Mouse (Mus musculus): ENCODE measurements around the gene Slc25a36. TPM values are rescaled to one million over a fixed set of nuclear protein-coding genes. Genes with fewer than 3 reads are reported as not detected.

Gene Slc25a36
- polyA plus RNA-seq, 1 experiment from 2014 or later = 78.2 TPM

GRCm38 (mm10) chr9:97143416-97143815, 32.5 kb upstream of the Slc25a36 start:
- no peak for ATAC-seq (ENCODE audit: insufficient number of reproducible peaks, insufficient read depth, low FRiP score, low read depth)
- peaks cover 21 to 39% of the 10 kb centered on the region in 2 experiments for H3K4me1 ChIP-seq (ENCODE audit: control insufficient read depth in 2 of 2, insufficient read depth in 2 of 2, low read length in 2 of 2)
- no peaks in the 10 kb centered on the region for H3K27me3 ChIP-seq (ENCODE audit: control insufficient read depth, insufficient read depth, low read length)
- H3K27ac ChIP-seq (replicated peaks in 1 of 2; ENCODE audit: control insufficient read depth in 1 of 2, insufficient read depth in 1 of 2, low read depth in 2 of 2, low read length in 2 of 2) = no peak overlapping the region
- no peak overlapping the region for H3K4me2 ChIP-seq (ENCODE audit: low read length)
- WGBS = 90% methylated on average over 5 of the region's 5 CpGs
- H3K4me3 ChIP-seq (ENCODE audit: control insufficient read depth in 1 of 2, insufficient read depth in 1 of 2, low read depth in 1 of 2, low read length in 2 of 2) = no peak overlapping the region
- no peak overlapping the region for H3K9ac ChIP-seq (ENCODE audit: low read length)
- H3K36me3 ChIP-seq (ENCODE audit: control insufficient read depth, insufficient read depth, low read length) = no peaks in the 10 kb centered on the region
- no peaks in the 10 kb centered on the region for H3K9me3 ChIP-seq (ENCODE audit: control insufficient read depth, low read length)

GRCm38 (mm10) chr9:97142558-97142957, 31.6 kb upstream of the Slc25a36 start:
- H3K27me3 ChIP-seq (ENCODE audit: control insufficient read depth, insufficient read depth, low read length) = no peaks in the 10 kb centered on the region
- H3K4me1 ChIP-seq (ENCODE audit: control insufficient read depth in 2 of 2, insufficient read depth in 2 of 2, low read length in 2 of 2) = peaks cover 21 to 38% of the 10 kb centered on the region in 2 experiments
- no peak for ATAC-seq (ENCODE audit: insufficient number of reproducible peaks, insufficient read depth, low FRiP score, low read depth)
- H3K27ac ChIP-seq (replicated peaks in 1 of 2; ENCODE audit: control insufficient read depth in 1 of 2, insufficient read depth in 1 of 2, low read depth in 2 of 2, low read length in 2 of 2) = no peak overlapping the region
- no peak overlapping the region for H3K4me2 ChIP-seq (ENCODE audit: low read length)
- no peaks in the 10 kb centered on the region for H3K36me3 ChIP-seq (ENCODE audit: control insufficient read depth, insufficient read depth, low read length)
- WGBS = 70% methylated on average over 1 of the region's 1 CpGs
- no peak overlapping the region for H3K4me3 ChIP-seq (ENCODE audit: control insufficient read depth in 1 of 2, insufficient read depth in 1 of 2, low read depth in 1 of 2, low read length in 2 of 2)
- no peaks in the 10 kb centered on the region for H3K9me3 ChIP-seq (ENCODE audit: control insufficient read depth, low read length)
- no peak overlapping the region for H3K9ac ChIP-seq (ENCODE audit: low read length)

GRCm38 (mm10) chr9:97141723-97142122, 30.8 kb upstream of the Slc25a36 start:
- 69% methylated on average over 2 of the region's 2 CpGs for WGBS
- H3K27ac ChIP-seq (replicated peaks in 1 of 2; ENCODE audit: control insufficient read depth in 1 of 2, insufficient read depth in 1 of 2, low read depth in 2 of 2, low read length in 2 of 2) = no peak overlapping the region
- no peak overlapping the region for H3K9ac ChIP-seq (ENCODE audit: low read length)
- no peaks in the 10 kb centered on the region for H3K36me3 ChIP-seq (ENCODE audit: control insufficient read depth, insufficient read depth, low read length)
- H3K4me2 ChIP-seq (ENCODE audit: low read length) = no peak overlapping the region
- H3K4me1 ChIP-seq (ENCODE audit: control insufficient read depth in 2 of 2, insufficient read depth in 2 of 2, low read length in 2 of 2) = peaks cover 18 to 30% of the 10 kb centered on the region in 2 experiments
- no peak for ATAC-seq (ENCODE audit: insufficient number of reproducible peaks, insufficient read depth, low FRiP score, low read depth)
- H3K27me3 ChIP-seq (ENCODE audit: control insufficient read depth, insufficient read depth, low read length) = no peaks in the 10 kb centered on the region
- H3K9me3 ChIP-seq (ENCODE audit: control insufficient read depth, low read length) = no peaks in the 10 kb centered on the region
- no peak overlapping the region for H3K4me3 ChIP-seq (ENCODE audit: control insufficient read depth in 1 of 2, insufficient read depth in 1 of 2, low read depth in 1 of 2, low read length in 2 of 2)

DNA sequence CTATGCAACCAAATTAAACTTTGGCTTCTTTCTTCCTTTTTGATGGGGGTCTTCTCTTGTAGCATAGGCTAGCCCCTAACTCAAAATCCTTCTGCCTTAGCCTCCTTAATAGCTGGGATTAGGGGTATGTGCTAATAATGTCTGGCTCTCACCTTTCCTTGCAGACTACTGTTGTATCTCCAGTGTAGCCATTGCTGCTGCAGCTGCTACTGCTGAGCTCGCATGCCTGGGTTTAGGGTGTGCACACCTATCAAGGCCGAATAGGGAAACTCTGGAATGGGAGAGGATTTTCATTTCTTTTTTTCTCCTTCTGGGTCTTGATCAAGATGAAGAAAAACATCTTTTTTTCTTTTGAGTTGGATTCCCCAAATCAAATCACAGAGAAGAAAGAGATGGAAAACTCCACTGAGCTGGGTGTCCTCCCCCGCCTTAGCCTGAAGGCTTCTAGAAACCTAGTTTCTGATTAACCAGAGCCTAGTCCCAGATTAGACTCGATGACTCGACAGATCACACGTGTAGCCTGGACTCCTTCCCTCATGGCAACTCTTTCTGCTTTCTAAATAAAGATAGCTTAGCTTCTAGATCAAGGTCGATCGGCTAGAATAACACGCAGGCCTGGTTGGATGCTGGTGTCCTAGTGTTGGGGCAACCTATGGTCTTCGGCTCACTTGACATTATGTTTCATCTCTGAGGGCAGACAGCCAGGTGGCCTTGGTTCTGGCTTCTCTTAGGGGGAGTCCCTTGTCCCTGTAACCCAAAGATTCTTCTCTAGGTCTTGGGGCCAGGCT, 29.4 kb upstream of the Slc25a36 start:
- Histone ChIP-seq H3K27ac (replicated peaks in 1 of 2; ENCODE audit: control insufficient read depth in 1 of 2, insufficient read depth in 1 of 2, low read depth in 2 of 2, low read length in 2 of 2) (no peak overlapping the region), H3K36me3 (ENCODE audit: control insufficient read depth, insufficient read depth, low read length) (no peaks in the 10 kb centered on the region), H3K9me3 (ENCODE audit: control insufficient read depth, low read length) (no peaks in the 10 kb centered on the region), H3K4me3 (ENCODE audit: control insufficient read depth in 1 of 2, insufficient read depth in 1 of 2, low read depth in 1 of 2, low read length in 2 of 2) (no peak overlapping the region), H3K27me3 (ENCODE audit: control insufficient read depth, insufficient read depth, low read length) (no peaks in the 10 kb centered on the region), H3K9ac (ENCODE audit: low read length) (no peak overlapping the region), H3K4me1 (ENCODE audit: control insufficient read depth in 2 of 2, insufficient read depth in 2 of 2, low read length in 2 of 2) (peaks cover 9 to 16% of the 10 kb centered on the region in 2 experiments), H3K4me2 (ENCODE audit: low read length) (no peak overlapping the region)
- WGBS = 66% methylated on average over 10 of the region's 10 CpGs
- ATAC-seq (ENCODE audit: insufficient number of reproducible peaks, insufficient read depth, low FRiP score, low read depth) = no peak

GRCm38 (mm10) chr9:97137678-97138077, 26.7 kb upstream of the Slc25a36 start:
- no peak overlapping the region for H3K9ac ChIP-seq (ENCODE audit: low read length)
- H3K4me1 ChIP-seq (ENCODE audit: control insufficient read depth in 2 of 2, insufficient read depth in 2 of 2, low read length in 2 of 2) = peaks cover 7 to 8% of the 10 kb centered on the region in 2 experiments; a peak in 3 of 4 replicates
- ATAC-seq (ENCODE audit: insufficient number of reproducible peaks, insufficient read depth, low FRiP score, low read depth) = no peak
- H3K36me3 ChIP-seq (ENCODE audit: control insufficient read depth, insufficient read depth, low read length) = no peaks in the 10 kb centered on the region
- H3K27ac ChIP-seq (replicated peaks in 1 of 2; ENCODE audit: control insufficient read depth in 1 of 2, insufficient read depth in 1 of 2, low read depth in 2 of 2, low read length in 2 of 2) = no peak overlapping the region
- H3K4me3 ChIP-seq (ENCODE audit: control insufficient read depth in 1 of 2, insufficient read depth in 1 of 2, low read depth in 1 of 2, low read length in 2 of 2) = no peak overlapping the region
- no peaks in the 10 kb centered on the region for H3K27me3 ChIP-seq (ENCODE audit: control insufficient read depth, insufficient read depth, low read length)
- H3K9me3 ChIP-seq (ENCODE audit: control insufficient read depth, low read length) = no peaks in the 10 kb centered on the region
- H3K4me2 ChIP-seq (ENCODE audit: low read length) = no peak overlapping the region
- 88% methylated on average over 4 of the region's 4 CpGs for WGBS

- Histone ChIP-seq H3K9me3 (ENCODE audit: control insufficient read depth, low read length) (no peaks in the 10 kb centered on the region), H3K36me3 (ENCODE audit: control insufficient read depth, insufficient read depth, low read length) (no peaks in the 10 kb centered on the region), H3K27ac (replicated peaks in 1 of 2; ENCODE audit: control insufficient read depth in 1 of 2, insufficient read depth in 1 of 2, low read depth in 2 of 2, low read length in 2 of 2) (no peak overlapping the region), H3K4me2 (ENCODE audit: low read length) (no peak overlapping the region), H3K4me1 (ENCODE audit: control insufficient read depth in 2 of 2, insufficient read depth in 2 of 2, low read length in 2 of 2) (peaks cover 4 to 8% of the 10 kb centered on the region in 2 experiments; a peak in 3 of 4 replicates), H3K4me3 (ENCODE audit: control insufficient read depth in 1 of 2, insufficient read depth in 1 of 2, low read depth in 1 of 2, low read length in 2 of 2) (no peak overlapping the region), H3K27me3 (ENCODE audit: control insufficient read depth, insufficient read depth, low read length) (no peaks in the 10 kb centered on the region), H3K9ac (ENCODE audit: low read length) (no peak overlapping the region)
- WGBS = 75% methylated on average over 4 of the region's 4 CpGs
- ATAC-seq (ENCODE audit: insufficient number of reproducible peaks, insufficient read depth, low FRiP score, low read depth) = no peak
Measured at GRCm38 (mm10) chr9:97137116-97137515, 26.2 kb upstream of the Slc25a36 start.

GRCm38 (mm10) chr9:97135866-97136265, 24.9 kb upstream of the Slc25a36 start:
- Histone ChIP-seq H3K27ac (replicated peaks in 1 of 2; ENCODE audit: control insufficient read depth in 1 of 2, insufficient read depth in 1 of 2, low read depth in 2 of 2, low read length in 2 of 2) (no peak overlapping the region), H3K36me3 (ENCODE audit: control insufficient read depth, insufficient read depth, low read length) (no peaks in the 10 kb centered on the region), H3K4me2 (ENCODE audit: low read length) (no peak overlapping the region), H3K4me3 (ENCODE audit: control insufficient read depth in 1 of 2, insufficient read depth in 1 of 2, low read depth in 1 of 2, low read length in 2 of 2) (no peak overlapping the region), H3K9me3 (ENCODE audit: control insufficient read depth, low read length) (no peaks in the 10 kb centered on the region), H3K9ac (ENCODE audit: low read length) (no peak overlapping the region), H3K4me1 (ENCODE audit: control insufficient read depth in 2 of 2, insufficient read depth in 2 of 2, low read length in 2 of 2) (peaks cover 4 to 8% of the 10 kb centered on the region in 2 experiments; a peak in 3 of 4 replicates), H3K27me3 (ENCODE audit: control insufficient read depth, insufficient read depth, low read length) (no peaks in the 10 kb centered on the region)
- WGBS = 87% methylated on average over 4 of the region's 4 CpGs
- no peak for ATAC-seq (ENCODE audit: insufficient number of reproducible peaks, insufficient read depth, low FRiP score, low read depth)

DNA sequence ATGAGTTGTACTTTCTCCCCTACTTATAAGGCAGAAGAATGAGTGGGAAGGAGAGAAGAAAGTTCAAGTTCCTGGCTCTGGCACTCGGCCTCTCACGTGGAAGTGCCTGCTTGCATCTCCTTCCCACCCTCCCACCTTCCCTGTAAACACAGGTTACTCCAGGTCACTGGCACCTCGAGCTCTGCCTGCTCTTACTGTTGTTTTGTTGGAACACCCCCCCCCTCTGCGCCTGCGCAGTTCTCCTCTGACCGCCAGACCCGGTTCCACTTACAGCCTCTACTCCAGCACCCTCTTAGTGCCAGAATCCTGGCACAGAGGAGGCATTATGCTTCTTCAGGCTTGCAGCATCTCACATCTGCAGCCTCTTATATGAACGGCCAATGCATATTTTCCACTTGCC, 22.2 kb upstream of the Slc25a36 start:
- Histone ChIP-seq H3K4me1 (ENCODE audit: control insufficient read depth in 2 of 2, insufficient read depth in 2 of 2, low read length in 2 of 2) (no peaks in the 10 kb centered on the region), H3K4me2 (ENCODE audit: low read length) (no peak overlapping the region), H3K9me3 (ENCODE audit: control insufficient read depth, low read length) (no peaks in the 10 kb centered on the region), H3K36me3 (ENCODE audit: control insufficient read depth, insufficient read depth, low read length) (no peaks in the 10 kb centered on the region), H3K27ac (replicated peaks in 1 of 2; ENCODE audit: control insufficient read depth in 1 of 2, insufficient read depth in 1 of 2, low read depth in 2 of 2, low read length in 2 of 2) (no peak overlapping the region), H3K9ac (ENCODE audit: low read length) (no peak overlapping the region), H3K27me3 (ENCODE audit: control insufficient read depth, insufficient read depth, low read length) (no peaks in the 10 kb centered on the region), H3K4me3 (ENCODE audit: control insufficient read depth in 1 of 2, insufficient read depth in 1 of 2, low read depth in 1 of 2, low read length in 2 of 2) (no peak overlapping the region)
- WGBS = 46% methylated on average over 8 of the region's 8 CpGs
- no peak for ATAC-seq (ENCODE audit: insufficient number of reproducible peaks, insufficient read depth, low FRiP score, low read depth)

All from heart, embryonic 14.5 days (tissue).